ENCODE assay signal across 31 mouse cellular contexts in the genomic region with DNA sequence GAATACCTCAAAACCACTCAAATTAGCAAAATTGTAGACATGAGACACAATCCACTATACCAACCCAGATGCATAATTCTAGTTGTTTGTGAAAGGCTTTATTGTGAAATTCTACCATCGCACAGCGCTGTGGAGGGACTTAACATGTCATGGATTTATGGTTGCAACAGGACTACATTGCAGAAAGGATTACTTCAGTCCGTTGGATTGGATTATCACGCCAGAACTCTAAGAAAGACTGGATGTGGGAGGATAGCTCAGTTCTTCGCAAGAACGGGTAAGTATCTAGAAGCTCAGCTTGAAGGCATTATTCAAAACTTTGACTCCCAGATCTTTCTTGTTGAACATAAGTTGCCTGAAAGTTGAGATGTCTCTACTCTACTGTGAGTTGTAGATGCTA. TPM values are rescaled to one million over a fixed set of nuclear protein-coding genes. Genes with fewer than 3 reads are reported as not detected.
A peak's percentile ranks its signal among the peaks of the same experiment; 100 is the strongest.
DNase-seq lines count a peak whose midpoint lies in the region; ATAC-seq and TF ChIP-seq lines count a peak whose summit lies in the region.
"Had no signal": no experiment of that assay in that cellular context is flagged by ENCODE, and none has a peak within 500 bp of the region (broad histone marks: within the 10 kb centered on the region; RNA-seq: fewer than 3 reads in every experiment).

No protein-coding gene starts in this region.

- peaks cover 16% of the 10 kb centered on the region for H3K36me3 ChIP-seq in heart, adult 2 months (ENCODE audit: control insufficient read depth, insufficient read depth, low read length)
- H3K36me3 ChIP-seq in forebrain, embryonic 12.5 days (replicated peaks), result no peaks in the 10 kb centered on the region
- no peaks in the 10 kb centered on the region for H3K36me3 ChIP-seq in forebrain, embryonic 16.5 days (ENCODE audit: control insufficient read depth, insufficient read depth)
- H3K36me3 ChIP-seq: embryonic facial prominence, embryonic 12.5 days; forebrain, embryonic 10.5 days; G1E; heart, embryonic 12.5 days; heart, embryonic 15.5 days; hindbrain, embryonic 10.5 days; hindbrain, embryonic 13.5 days; intestine, embryonic 15.5 days had no signal

- no peak for TF ChIP-seq EP300 in heart, adult 2 months (IDR thresholded peaks at IDR 0.05; ENCODE audit: insufficient read depth, low read depth, low read length)

- no peak overlapping the region for H3K4me3 ChIP-seq in heart, adult 2 months
- no peak overlapping the region for H3K4me3 ChIP-seq in forebrain, embryonic 12.5 days (replicated peaks)
- H3K4me3 ChIP-seq in forebrain, embryonic 16.5 days (replicated peaks; ENCODE audit: low read length), result no peak overlapping the region
- H3K4me3 ChIP-seq: embryonic facial prominence, embryonic 12.5 days; erythroblast, embryonic 14.5 days; forebrain, embryonic 10.5 days; heart, embryonic 12.5 days; heart, embryonic 15.5 days; hindbrain, embryonic 10.5 days; hindbrain, embryonic 13.5 days; intestine, embryonic 15.5 days had no signal

- H3K79me2 ChIP-seq in heart, adult 2 months (replicated peaks; ENCODE audit: control insufficient read depth, insufficient read depth, low read length), result no peaks in the 10 kb centered on the region

- no peak for TF ChIP-seq POLR2A in heart, adult 2 months (IDR thresholded peaks at IDR 0.05; ENCODE audit: insufficient read depth, low read depth, low read length)

- no peak overlapping the region for H3K27ac ChIP-seq in heart, adult 2 months
- H3K27ac ChIP-seq in forebrain, embryonic 12.5 days, result no peak overlapping the region
- no peak overlapping the region for H3K27ac ChIP-seq in forebrain, embryonic 16.5 days (ENCODE audit: low read length)
- H3K27ac ChIP-seq: embryonic facial prominence, embryonic 12.5 days; forebrain, embryonic 10.5 days; heart, embryonic 15.5 days; hindbrain, embryonic 10.5 days; hindbrain, embryonic 13.5 days; intestine, embryonic 15.5 days had no signal

- WGBS in heart, adult 2 months, result 88% methylated on average over 6 of the region's 6 CpGs
- 79% methylated on average over 6 of the region's 6 CpGs for WGBS in forebrain, embryonic 12.5 days
- WGBS in forebrain, embryonic 16.5 days, result 75% methylated on average over 6 of the region's 6 CpGs

- no peak for TF ChIP-seq CTCF in heart, adult 2 months (IDR thresholded peaks at IDR 0.05)

- no peak overlapping the region for H3K4me2 ChIP-seq in forebrain, embryonic 12.5 days
- no peak overlapping the region for H3K4me2 ChIP-seq in forebrain, embryonic 16.5 days (ENCODE audit: low read length)
- H3K4me2 ChIP-seq: embryonic facial prominence, embryonic 12.5 days; heart, embryonic 12.5 days; heart, embryonic 15.5 days; hindbrain, embryonic 13.5 days; intestine, embryonic 15.5 days had no signal

- H3K27me3 ChIP-seq in heart, adult 2 months (ENCODE audit: control insufficient read depth, insufficient read depth, low read length), result no peaks in the 10 kb centered on the region
- H3K27me3 ChIP-seq in forebrain, embryonic 12.5 days, result no peaks in the 10 kb centered on the region
- no peaks in the 10 kb centered on the region for H3K27me3 ChIP-seq in forebrain, embryonic 16.5 days (replicated peaks; ENCODE audit: control insufficient read depth, insufficient read depth, low read length)
- H3K27me3 ChIP-seq: CH12.LX; embryonic facial prominence, embryonic 12.5 days; heart, embryonic 12.5 days; heart, embryonic 15.5 days; hindbrain, embryonic 13.5 days; intestine, embryonic 15.5 days had no signal

- intact Hi-C loops in heart, adult 2 months (cut with DNase I), result no loop called here

- peak; percentile 34 for DNase-seq in heart, adult 11 months
- DNase-seq in heart, adult 2 months, result no peak
- DNase-seq in fat pad, adult 2 months (ENCODE audit: extremely low read depth, low read depth, low spot score), result peak; percentile 66
- DNase-seq: adrenal gland, postnatal 10 days; adrenal gland, postnatal 36 days; B cell, adult 2 months; cerebellum, adult 18-20 months; cerebellum, adult 9-10 months; cerebellum, postnatal 14 days; gastrocnemius, postnatal 10 days; heart, postnatal 10 days; heart, postnatal 36 days; kidney, adult 18-20 months had no signal

- peak; percentile 43 for ATAC-seq in granulocyte monocyte progenitor cell, adult 5-6 weeks (replicated peaks; ENCODE audit: poor library complexity, severe bottlenecking)
- ATAC-seq in forebrain, embryonic 12.5 days (ENCODE audit: low FRiP score), result no peak
- no peak for ATAC-seq in forebrain, embryonic 16.5 days
- ATAC-seq: forebrain, embryonic 14.5 days; hindbrain, embryonic 16.5 days; intestine, embryonic 15.5 days; Patski had no signal

- peaks cover 5% of the 10 kb centered on the region for H3K4me1 ChIP-seq in heart, adult 2 months (ENCODE audit: control insufficient read depth, insufficient read depth, low read length)
- no peaks in the 10 kb centered on the region for H3K4me1 ChIP-seq in forebrain, embryonic 12.5 days
- no peaks in the 10 kb centered on the region for H3K4me1 ChIP-seq in forebrain, embryonic 16.5 days (replicated peaks; ENCODE audit: control insufficient read depth, insufficient read depth, low read length)
- H3K4me1 ChIP-seq: embryonic facial prominence, embryonic 12.5 days; forebrain, embryonic 10.5 days; hindbrain, embryonic 10.5 days; hindbrain, embryonic 13.5 days; intestine, embryonic 15.5 days had no signal

- H3K9me3 ChIP-seq in forebrain, embryonic 12.5 days, result no peaks in the 10 kb centered on the region
- H3K9me3 ChIP-seq in forebrain, embryonic 16.5 days (ENCODE audit: control insufficient read depth, low read length), result no peaks in the 10 kb centered on the region
- H3K9me3 ChIP-seq: embryonic facial prominence, embryonic 12.5 days; forebrain, embryonic 10.5 days; G1E; heart, embryonic 12.5 days; heart, embryonic 15.5 days; hindbrain, embryonic 10.5 days; hindbrain, embryonic 13.5 days; intestine, embryonic 15.5 days had no signal

- no peak overlapping the region for H3K9ac ChIP-seq in heart, adult 2 months (ENCODE audit: low read depth, low read length)
- H3K9ac ChIP-seq in forebrain, embryonic 12.5 days, result no peak overlapping the region
- H3K9ac ChIP-seq in forebrain, embryonic 16.5 days (replicated peaks; ENCODE audit: low read depth, low read length), result no peak overlapping the region
- H3K9ac ChIP-seq: embryonic facial prominence, embryonic 12.5 days; heart, embryonic 12.5 days; heart, embryonic 15.5 days; hindbrain, embryonic 13.5 days; intestine, embryonic 15.5 days had no signal

RNA-seq across cellular contexts. Expression of gene Clec9a, which starts 5.3 kb away (rescaled TPM):
- total RNA-seq in heart, adult 2 months (2021), result under 1 TPM in 1 of 2 experiments, not detected in 1; 0.14 TPM
- 0.68 and 1.4 TPM in 2 replicates for polyA plus RNA-seq in heart, adult 2 months (2012; rRNA removed)
- not detected in 2 replicates for total RNA-seq in granulocyte monocyte progenitor cell, adult 5-6 weeks (2014; fragmentation: Nextera tagmentation)
- 0.60 TPM in 1 of 2 replicates, not detected in the other for total RNA-seq in granulocyte monocyte progenitor cell, adult 5-6 weeks (2017)
- polyA plus RNA-seq in forebrain, embryonic 12.5 days (2016; fragmentation: Nextera tagmentation; extraction: Ambion mirVana), result 0.19 and 0.23 TPM in 2 replicates
- 0.19 TPM in 1 of 2 replicates, not detected in the other for polyA plus RNA-seq in forebrain, embryonic 16.5 days (2015; fragmentation: Nextera tagmentation; extraction: Ambion mirVana)
- total RNA-seq: CH12.LX; gastrocnemius, adult 18-20 months; gastrocnemius, postnatal 10 days; gastrocnemius, postnatal 4 days had no signal
- polyA plus RNA-seq: erythroblast, embryonic 14.5 days; G1E; Patski had no signal

RNA-seq across cellular contexts. Expression of gene Clec1b, which starts 6.3 kb away (rescaled TPM):
- 1 to 10 TPM; 1.5 to 5.7 TPM for total RNA-seq in heart, adult 2 months (2021)
- 1.7 and 2.8 TPM in 2 replicates for polyA plus RNA-seq in heart, adult 2 months (2012; rRNA removed)
- total RNA-seq in granulocyte monocyte progenitor cell, adult 5-6 weeks (2014; fragmentation: Nextera tagmentation), result 2.0 TPM in 1 of 2 replicates, not detected in the other
- total RNA-seq in granulocyte monocyte progenitor cell, adult 5-6 weeks (2017), result 0.21 TPM in 1 of 2 replicates, not detected in the other
- polyA plus RNA-seq in forebrain, embryonic 12.5 days (2016; fragmentation: Nextera tagmentation; extraction: Ambion mirVana), result 5.8 and 7.1 TPM in 2 replicates
- 0.86 and 1.2 TPM in 2 replicates for polyA plus RNA-seq in forebrain, embryonic 16.5 days (2015; fragmentation: Nextera tagmentation; extraction: Ambion mirVana)
- total RNA-seq: CH12.LX; gastrocnemius, adult 18-20 months had no signal
- polyA plus RNA-seq: erythroblast, embryonic 14.5 days; G1E; Patski had no signal

RNA-seq across cellular contexts. Expression of gene Clec12b, which starts 17.7 kb away (rescaled TPM):
- under 1 TPM; 0.16 to 0.23 TPM for total RNA-seq in heart, adult 2 months (2021)
- 0.20 and 0.70 TPM in 2 replicates for polyA plus RNA-seq in heart, adult 2 months (2012; rRNA removed)
- total RNA-seq in granulocyte monocyte progenitor cell, adult 5-6 weeks (2014; fragmentation: Nextera tagmentation), result not detected in 2 replicates
- not detected in 2 replicates for total RNA-seq in granulocyte monocyte progenitor cell, adult 5-6 weeks (2017)
- polyA plus RNA-seq in forebrain, embryonic 12.5 days (2016; fragmentation: Nextera tagmentation; extraction: Ambion mirVana), result not detected in 2 replicates
- not detected in 2 replicates for polyA plus RNA-seq in forebrain, embryonic 16.5 days (2015; fragmentation: Nextera tagmentation; extraction: Ambion mirVana)
- total RNA-seq: adrenal gland, postnatal 10 days; adrenal gland, postnatal 36 days; CH12.LX; gastrocnemius, adult 18-20 months; gastrocnemius, postnatal 10 days; heart, postnatal 10 days had no signal
- polyA plus RNA-seq: embryonic facial prominence, embryonic 12.5 days; erythroblast, embryonic 14.5 days; forebrain, embryonic 10.5 days; forebrain, embryonic 14.5 days; G1E; hindbrain, embryonic 10.5 days; intestine, embryonic 15.5 days; Patski had no signal

RNA-seq across cellular contexts. Expression of gene Clec1a, which starts 48.4 kb away (rescaled TPM):
- total RNA-seq in heart, adult 2 months (2021), result 10 to 100 TPM; 10.6 to 12.4 TPM
- 3.4 and 6.9 TPM in 2 replicates for polyA plus RNA-seq in heart, adult 2 months (2012; rRNA removed)
- total RNA-seq in granulocyte monocyte progenitor cell, adult 5-6 weeks (2014; fragmentation: Nextera tagmentation), result not detected in 2 replicates
- not detected in 2 replicates for total RNA-seq in granulocyte monocyte progenitor cell, adult 5-6 weeks (2017)
- polyA plus RNA-seq in forebrain, embryonic 12.5 days (2016; fragmentation: Nextera tagmentation; extraction: Ambion mirVana), result 1.2 TPM in 2 replicates
- 0.80 and 0.84 TPM in 2 replicates for polyA plus RNA-seq in forebrain, embryonic 16.5 days (2015; fragmentation: Nextera tagmentation; extraction: Ambion mirVana)
- total RNA-seq: CH12.LX had no signal
- polyA plus RNA-seq: erythroblast, embryonic 14.5 days; G1E; Patski had no signal

Comparison
In these comparisons a context has a peak if more than half of its experiments do, and no peak if none do; other contexts are left out.
1. DNase-seq: peak in heart, adult 11 months (single experiment) and fat pad, adult 2 months (single experiment); none in heart, adult 2 months (0 of 2).